Mouse (Mus musculus) lung, adult 2 months (tissue): ENCODE measurements around the gene Ripor1.

Source experiments
- CTCF ChIP-seq: fragments of 200-500 bp; IDR thresholded peaks from 2 replicates; pipeline ENCODE4 v1.5.1; 2011; ENCODE audit warnings: mild to moderate bottlenecking, low read length, control low read depth; ENCODE audit not compliant: insufficient read depth
- POLR2A ChIP-seq: fragments of 200-500 bp; IDR thresholded peaks from 2 replicates; pipeline ENCODE4 v1.6.1; 2011; ENCODE audit warnings: low read depth, mild to moderate bottlenecking, control low read depth, low read length, borderline replicate concordance; ENCODE audit errors: extremely low read depth

DNA sequence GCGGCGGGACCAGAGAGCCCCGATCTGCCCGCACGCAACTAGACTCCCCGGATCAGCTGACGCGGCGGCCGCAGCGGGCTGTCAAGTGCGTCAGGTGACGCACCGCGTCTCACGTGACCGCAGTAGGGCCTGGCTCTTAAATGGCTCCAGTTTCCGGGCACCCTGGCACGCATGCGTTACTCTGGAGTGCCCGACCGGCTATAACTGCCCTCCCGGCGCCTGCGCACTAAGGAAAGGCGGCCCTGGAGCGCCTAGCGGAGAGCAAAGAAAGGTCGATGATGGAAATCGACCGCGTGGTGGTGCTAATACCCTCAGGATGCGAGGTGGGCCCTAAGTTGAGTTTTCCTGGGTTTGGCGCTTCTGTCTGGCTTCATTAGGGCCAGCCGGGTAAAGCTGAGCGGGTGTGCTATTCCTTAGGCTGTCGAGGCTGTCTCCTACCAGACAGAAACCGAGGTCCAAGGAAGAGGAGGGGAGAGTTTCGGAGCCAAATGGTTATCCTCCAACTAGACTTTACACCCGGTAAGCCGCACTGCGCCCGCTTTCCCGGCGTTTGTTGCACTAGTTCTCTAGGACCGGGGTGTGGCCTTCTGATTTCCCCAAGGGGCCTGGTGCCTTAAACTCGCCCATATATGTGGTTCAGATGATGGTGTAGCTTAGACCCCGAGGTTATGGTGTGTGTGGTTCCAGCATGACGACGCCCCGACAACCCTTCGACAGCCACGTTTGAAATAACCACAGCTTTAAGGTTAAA is 38.9 kb upstream of the Ripor1 start, which contains the start of gene Atp6v0d1:
- TF ChIP-seq CTCF, result peak; percentile 80
- peak; percentile 55 for TF ChIP-seq POLR2A
